Mouse (Mus musculus) embryonic facial prominence, embryonic 10.5 days (tissue): ENCODE measurements at regions not wholly inside any gene's neighbourhood (a gene's known extent, or its start where the extent isn't known, plus 50 kb on each side); places are given as distances from the start of the nearest gene placed in this dataset.
"Not testable (repeated sequence)": the region's sequence is repeated elsewhere in the genome, so short reads cannot be mapped to it uniquely, and the experiment has no call there.

Experiments
- DNase-seq: peaks from one replicate; pipeline ENCODE4 v3.0.0-alpha.2; 2017; ENCODE audit warnings: low spot score
- H3K27ac ChIP-seq: fragments of 300-500 bp; sonication (generic); replicated peaks from 2 replicates; pipeline ENCODE4 v1.5.1; 2016; ENCODE audit warnings: mild to moderate bottlenecking
- H3K27me3 ChIP-seq: fragments of 300-500 bp; sonication (generic); replicated peaks from 2 replicates; pipeline ENCODE4 v1.6.1; 2016; ENCODE audit warnings: low read depth, mild to moderate bottlenecking; ENCODE audit not compliant: poor library complexity, severe bottlenecking
- H3K36me3 ChIP-seq: fragments of 300-500 bp; sonication (generic); replicated peaks from 2 replicates; pipeline ENCODE4 v1.6.1; 2016; ENCODE audit warnings: mild to moderate bottlenecking, moderate library complexity
- H3K4me1 ChIP-seq: fragments of 300-500 bp; sonication (generic); 2 replicates; pipeline ENCODE4 v1.6.1; 2016
- H3K4me3 ChIP-seq: fragments of 300-500 bp; sonication (generic); 2 replicates; pipeline ENCODE4 v1.5.1; 2016; ENCODE audit warnings: mild to moderate bottlenecking, moderate library complexity
- H3K9me3 ChIP-seq: fragments of 300-500 bp; sonication (generic); 2 replicates; pipeline ENCODE4 v1.6.1; 2016; ENCODE audit warnings: mild to moderate bottlenecking
- WGBS: fragments of 180-500 bp; shearing (Covaris S2); methylation state at CpG from one replicate; pipeline ENCODE4 v1.1.7; 2016; 5-methylcytosine and 5-hydroxymethylcytosine counted together

- DNase-seq, result peak; percentile 56
- not testable (repeated sequence) for H3K27ac ChIP-seq, H3K27me3 ChIP-seq, H3K36me3 ChIP-seq, H3K4me1 ChIP-seq, H3K9me3 ChIP-seq
- H3K4me3 ChIP-seq, result peak overlapping the region; percentile 45
- WGBS, result 4% methylated on average over 17 of the region's 17 CpGs
Observed at GRCm38 (mm10) chr8:71026424-71026890, 120.7 kb downstream of the Map1s start.

GRCm38 (mm10) chr8:71028564-71028963, 122.8 kb downstream of the Map1s start:
- H3K4me3 ChIP-seq, H3K27ac ChIP-seq, H3K36me3 ChIP-seq, H3K4me1 ChIP-seq, H3K27me3 ChIP-seq, DNase-seq, H3K9me3 ChIP-seq: not testable (repeated sequence)
- 86% methylated on average over 2 of the region's 2 CpGs for WGBS
